Mouse (Mus musculus) brown adipose tissue, adult 24 weeks (tissue): ENCODE results near the gene Nme7. TPM values are rescaled to one million over a fixed set of nuclear protein-coding genes. Genes with fewer than 3 reads are reported as not detected.

Experiments used
- H3K27ac ChIP-seq: fragments of 200-500 bp; replicated peaks from 2 replicates; pipeline ENCODE4 v1.5.1; 2012; ENCODE audit warnings: low read depth, mild to moderate bottlenecking, low read length
- H3K4me1 ChIP-seq: fragments of 200-500 bp; 2 replicates; pipeline ENCODE4 v1.6.1; 2012; ENCODE audit warnings: low read length, mixed read lengths; ENCODE audit not compliant: control insufficient read depth, insufficient read depth, insufficient read length
- H3K4me3 ChIP-seq: fragments of 200-500 bp; 2 replicates; pipeline ENCODE4 v1.5.1; 2012; ENCODE audit warnings: low read depth, mild to moderate bottlenecking, low read length, moderate library complexity; ENCODE audit not compliant: insufficient read depth
- polyA plus RNA-seq: library from polyadenylated mRNA; stranded (reverse); fragments of >200 nt; gene quantifications from 2 replicates; pipeline ENCODE4 v1.2.4, GENCODE M21; 2012; ENCODE audit not compliant: missing spikeins, insufficient read depth, insufficient read length

The Nme7 gene
- polyA plus RNA-seq, 1 experiment: 20.5 TPM

DNA sequence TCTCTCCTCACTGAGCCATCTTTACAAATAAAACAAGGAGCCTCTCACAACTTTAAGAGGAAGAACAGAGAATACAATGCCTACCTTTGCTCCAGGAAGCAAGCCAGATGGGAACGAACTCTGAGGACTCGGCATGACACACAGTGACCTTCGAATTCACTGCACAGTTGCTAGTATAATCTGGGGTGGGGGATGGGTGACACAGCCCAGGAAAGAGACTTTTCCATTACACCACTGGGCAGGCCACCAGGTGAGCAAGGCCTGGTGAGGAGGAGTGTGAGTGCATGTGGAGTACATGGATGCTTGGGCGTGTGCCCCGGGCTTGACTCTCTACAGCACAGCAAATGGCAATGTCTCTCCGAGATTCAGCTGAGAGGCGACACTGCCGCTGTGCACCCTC lies 145.7 kb downstream of the Nme7 start:
- H3K4me1 ChIP-seq: no peaks in the 10 kb centered on the region
- no peak overlapping the region for H3K4me3 ChIP-seq
- H3K27ac ChIP-seq: no peak overlapping the region

DNA sequence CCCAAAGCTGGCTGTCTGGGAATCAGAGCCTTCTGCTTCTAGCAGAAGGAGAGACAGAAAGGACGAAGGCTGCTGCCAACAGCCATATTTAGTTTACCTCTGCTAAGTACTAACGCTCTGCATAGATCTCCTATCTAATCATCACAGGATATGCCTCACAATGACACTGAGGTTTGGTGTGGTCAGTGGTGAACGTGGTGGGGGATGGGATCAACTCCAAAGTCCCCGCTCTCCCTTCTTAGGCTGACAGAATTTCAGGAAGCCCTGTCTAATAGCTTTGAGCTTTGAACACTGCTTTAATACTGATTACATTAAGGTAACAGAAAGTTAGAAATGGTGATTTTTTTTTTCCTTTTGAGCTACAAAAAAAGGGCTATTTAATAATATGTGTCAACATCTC lies 146.3 kb downstream of the Nme7 start:
- Histone ChIP-seq H3K27ac (no peak overlapping the region), H3K4me1 (no peaks in the 10 kb centered on the region), H3K4me3 (no peak overlapping the region)

DNA sequence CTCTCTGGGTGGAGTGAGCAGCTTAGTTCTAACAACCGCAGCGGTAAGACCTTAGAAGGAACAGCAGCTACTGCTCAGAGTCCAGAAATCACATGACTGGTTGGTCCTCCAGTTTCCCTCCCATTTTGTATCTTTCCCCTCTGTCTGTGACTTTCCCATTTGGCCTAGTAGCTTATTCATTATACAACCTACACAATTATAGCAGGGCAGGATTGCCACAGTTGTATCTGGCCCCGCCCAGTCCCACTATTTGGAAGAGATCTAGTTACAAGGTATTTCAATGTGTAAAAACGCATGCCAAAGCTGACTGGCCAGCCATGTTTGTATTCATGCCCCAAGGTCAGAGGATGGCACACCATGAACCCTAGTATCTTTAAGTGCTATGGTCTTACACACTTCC lies 146.7 kb downstream of the Nme7 start:
- Histone ChIP-seq H3K4me3 (no peak overlapping the region), H3K27ac (no peak overlapping the region), H3K4me1 (no peaks in the 10 kb centered on the region)

DNA sequence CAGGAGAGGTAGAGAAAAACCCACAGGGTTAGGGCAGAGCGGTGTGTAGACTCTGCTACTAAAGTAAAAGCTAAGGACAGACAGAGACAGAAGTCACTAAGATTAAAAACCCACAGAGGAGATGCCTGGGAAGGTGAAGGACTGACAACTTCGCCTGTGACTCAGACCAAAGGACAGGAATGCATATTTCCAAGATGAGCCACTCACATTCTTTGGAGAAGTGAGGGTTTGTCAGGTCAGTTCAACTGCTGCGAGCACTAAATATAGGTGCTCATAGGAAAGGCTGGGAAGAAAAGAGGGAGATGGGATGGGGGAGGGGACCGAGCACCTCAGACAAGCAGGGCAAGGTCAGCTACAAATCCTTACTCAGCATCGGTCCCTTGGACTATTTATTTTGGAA lies 147.4 kb downstream of the Nme7 start:
- H3K4me3 ChIP-seq: no peak overlapping the region
- no peak overlapping the region for H3K27ac ChIP-seq
- H3K4me1 ChIP-seq: no peaks in the 10 kb centered on the region

DNA sequence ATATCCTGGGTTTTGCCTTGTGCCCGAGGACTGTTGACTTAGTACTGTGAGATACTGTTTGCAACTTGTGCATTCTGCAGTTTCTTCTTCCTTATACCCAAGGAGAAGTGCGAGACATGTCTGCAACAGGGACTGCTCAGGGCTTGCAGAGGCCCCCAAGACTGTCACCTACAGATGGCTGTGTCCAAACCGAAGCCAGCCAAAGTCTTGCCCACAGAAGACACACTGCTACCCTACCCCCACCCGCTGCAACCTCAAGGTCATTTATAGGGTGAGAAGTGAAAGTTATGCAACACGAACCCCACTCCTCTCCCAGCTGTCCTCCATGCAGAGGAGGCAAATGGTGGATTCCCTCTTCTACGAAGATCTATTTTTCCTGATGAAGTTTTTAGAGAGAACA lies 148.7 kb downstream of the Nme7 start:
- no peak overlapping the region for H3K27ac ChIP-seq
- no peak overlapping the region for H3K4me3 ChIP-seq
- H3K4me1 ChIP-seq: peaks cover 3% of the 10 kb centered on the region; the same call in 1 of the 2 replicates

DNA sequence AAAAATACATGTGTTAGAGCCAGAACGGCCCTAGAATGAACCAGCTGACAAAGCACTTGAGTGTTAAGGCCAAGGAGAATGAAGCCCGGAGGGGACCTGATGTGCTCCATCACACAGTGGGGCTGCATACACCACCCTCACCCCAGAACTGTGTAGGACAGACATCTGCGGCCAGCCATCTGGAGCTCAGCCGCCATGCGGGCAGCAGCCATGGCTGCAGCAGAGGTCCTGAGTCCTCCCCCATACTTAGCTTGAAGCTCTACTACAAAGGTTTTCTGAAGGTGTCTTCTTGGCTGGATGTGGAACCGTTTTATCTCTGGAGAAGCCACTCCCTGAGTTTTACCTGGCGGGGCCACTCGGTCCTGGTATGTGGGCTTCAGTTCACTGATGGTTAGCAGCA lies 149.2 kb downstream of the Nme7 start:
- Histone ChIP-seq H3K27ac (no peak overlapping the region), H3K4me3 (no peak overlapping the region), H3K4me1 (peaks cover 3% of the 10 kb centered on the region; the same call in 1 of the 2 replicates)

DNA sequence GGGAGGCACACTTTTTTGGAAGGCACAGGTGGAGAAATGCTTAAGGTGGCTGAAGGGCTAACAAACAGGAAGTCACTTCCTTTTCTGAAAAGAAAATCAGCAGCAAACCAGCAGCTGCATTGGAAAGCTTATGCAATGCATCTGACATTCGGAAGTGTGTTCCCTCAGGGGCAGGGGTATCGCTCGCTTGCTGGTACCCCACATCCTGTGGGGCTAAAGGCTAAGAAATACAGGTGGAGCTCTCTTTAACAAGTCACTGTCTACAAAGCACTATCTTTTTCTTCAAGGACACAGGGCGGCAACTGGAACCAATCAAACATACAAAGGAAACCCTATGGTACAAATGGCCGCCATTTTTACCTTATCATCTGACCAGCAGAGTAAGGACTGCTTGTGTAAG lies 149.8 kb downstream of the Nme7 start:
- Histone ChIP-seq H3K4me1 (peaks cover 3% of the 10 kb centered on the region), H3K4me3 (no peak overlapping the region), H3K27ac (no peak overlapping the region)

DNA sequence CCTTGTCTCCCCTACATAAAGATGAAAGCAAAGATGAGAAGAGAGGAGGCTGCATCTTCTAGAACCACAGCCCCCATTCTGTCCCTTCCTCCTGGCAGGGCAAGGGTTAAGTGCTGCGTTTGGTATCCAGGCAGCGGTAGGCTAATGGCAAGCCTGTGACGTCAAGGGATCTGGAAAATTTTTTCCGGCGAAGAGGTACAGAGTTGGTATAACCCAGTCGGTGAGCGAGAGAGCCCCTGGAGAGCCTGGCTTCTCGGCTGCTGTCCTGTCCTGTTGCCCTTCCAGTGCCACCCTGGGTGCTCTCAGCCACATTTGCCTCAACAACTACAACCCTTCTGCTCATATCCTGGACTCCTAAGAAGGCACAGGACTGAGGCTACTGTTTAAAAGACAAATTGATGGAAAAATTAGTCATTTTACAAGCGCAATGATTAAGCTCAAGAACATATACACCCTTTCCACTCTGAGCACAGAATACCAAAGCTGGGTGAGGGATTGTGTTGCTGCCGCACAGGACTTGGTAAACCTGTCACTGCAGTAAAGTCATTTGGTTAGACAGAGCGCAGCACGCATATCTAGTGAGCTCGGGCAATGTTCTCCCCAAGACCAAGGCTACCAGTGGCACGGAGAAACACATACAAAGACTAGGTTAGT lies 151.0 kb downstream of the Nme7 start:
- H3K4me3 ChIP-seq: peak overlapping the region; percentile 17; the same call in 1 of the 2 replicates
- no peak overlapping the region for H3K27ac ChIP-seq
- H3K4me1 ChIP-seq: peaks cover 3% of the 10 kb centered on the region

DNA sequence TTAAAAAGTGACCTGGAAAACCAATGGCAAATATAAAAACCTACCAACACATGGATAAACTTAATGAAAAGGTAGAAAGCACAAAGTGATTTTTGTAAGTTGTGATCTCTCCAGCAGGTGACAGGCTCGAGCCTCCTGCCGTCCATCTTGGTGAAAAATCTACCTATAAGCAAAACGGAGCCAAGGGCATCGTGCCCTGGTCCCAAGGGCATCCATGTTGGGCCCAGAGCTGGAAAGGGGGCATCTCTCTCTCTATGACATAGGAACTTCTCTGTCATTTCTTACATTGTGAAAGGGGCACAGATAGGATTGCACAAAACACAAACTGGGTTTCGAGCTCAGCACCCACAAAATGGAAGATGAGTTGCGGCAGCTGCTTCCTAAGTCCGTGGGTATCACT lies 151.7 kb downstream of the Nme7 start:
- Histone ChIP-seq H3K4me1 (peaks cover 3% of the 10 kb centered on the region), H3K27ac (no peak overlapping the region), H3K4me3 (no peak overlapping the region)

DNA sequence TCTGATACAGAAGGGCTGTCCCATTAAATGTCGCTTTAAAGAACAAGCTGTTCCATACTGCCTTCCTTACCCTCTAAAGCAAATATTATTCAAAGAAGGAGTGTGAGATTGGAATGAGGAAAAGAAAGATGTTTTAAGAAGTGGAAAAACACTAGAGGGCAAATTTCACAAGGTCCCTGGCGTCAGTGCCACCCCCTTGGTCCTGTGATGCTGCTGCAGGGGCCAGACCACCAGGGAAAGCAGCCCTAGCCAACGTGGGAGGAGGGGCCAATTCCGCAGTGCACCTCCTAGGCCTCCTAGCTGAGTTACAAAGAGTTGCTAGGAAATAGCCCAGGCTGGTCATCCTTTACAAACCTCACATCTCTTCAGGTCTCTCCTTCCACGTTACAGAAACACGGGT lies 152.1 kb downstream of the Nme7 start:
- peaks cover 3% of the 10 kb centered on the region for H3K4me1 ChIP-seq
- H3K4me3 ChIP-seq: 0 out of 2 replicates have a peak overlapping the region, but pooled peaks have one; percentile 10
- H3K27ac ChIP-seq: no peak overlapping the region

DNA sequence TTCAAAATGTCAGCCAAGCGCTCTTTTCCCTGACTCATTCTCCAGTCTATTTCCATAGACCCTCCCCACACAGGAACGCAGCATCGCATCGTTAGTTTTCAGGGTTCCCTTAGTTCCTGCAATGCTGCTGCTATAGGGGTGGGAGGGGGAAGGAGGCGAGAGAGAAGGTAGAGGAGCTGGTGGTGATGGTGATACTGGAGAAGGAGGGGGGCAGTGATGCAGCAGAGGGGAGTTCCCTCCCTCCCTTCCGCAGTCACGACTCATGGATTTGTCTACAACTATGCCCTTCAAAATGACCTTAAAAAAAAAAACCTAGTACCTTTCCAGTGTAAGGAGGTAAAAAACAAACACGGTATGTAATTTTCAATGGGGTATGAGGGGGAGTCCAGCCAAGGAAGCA lies 152.8 kb downstream of the Nme7 start:
- no peak overlapping the region for H3K27ac ChIP-seq
- H3K4me3 ChIP-seq: peak overlapping the region; percentile 78
- H3K4me1 ChIP-seq: peaks cover 3% of the 10 kb centered on the region

DNA sequence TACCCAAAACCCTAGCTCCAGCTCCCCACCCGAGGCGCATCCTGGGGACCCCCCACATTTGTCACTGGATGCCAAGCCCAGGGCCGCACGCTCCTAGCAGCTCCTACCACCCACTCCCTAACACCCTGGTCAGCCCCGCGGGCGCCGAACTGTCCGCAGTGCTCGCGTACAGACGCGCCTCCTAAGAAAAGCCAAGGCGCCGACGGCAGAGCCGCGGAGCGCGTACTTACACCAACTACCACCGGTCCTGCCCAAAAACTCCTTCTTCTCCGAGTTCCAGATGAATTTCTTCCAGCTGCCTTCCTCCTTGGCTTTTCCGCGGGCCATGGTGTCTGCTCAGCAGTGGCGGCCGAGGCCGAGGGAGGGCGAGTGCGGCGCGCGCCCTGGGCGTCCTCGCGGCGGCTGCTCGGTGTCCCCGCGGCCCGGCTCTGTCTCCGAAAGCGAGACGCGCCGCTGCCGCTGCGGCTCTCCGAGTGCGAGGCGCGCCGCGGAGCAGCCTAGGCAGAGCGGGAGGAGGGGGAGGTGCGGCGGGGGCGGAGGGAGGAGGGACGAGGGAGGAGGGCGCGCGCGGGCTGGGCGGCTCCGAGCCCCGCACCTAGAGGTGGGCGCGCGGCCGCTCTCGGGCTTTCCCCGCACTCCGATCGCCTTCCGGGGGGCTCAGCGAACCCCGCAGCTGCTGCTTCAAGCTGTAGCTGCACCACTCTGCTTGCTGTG lies 153.8 kb downstream of the Nme7 start:
- no peak overlapping the region for H3K27ac ChIP-seq

DNA sequence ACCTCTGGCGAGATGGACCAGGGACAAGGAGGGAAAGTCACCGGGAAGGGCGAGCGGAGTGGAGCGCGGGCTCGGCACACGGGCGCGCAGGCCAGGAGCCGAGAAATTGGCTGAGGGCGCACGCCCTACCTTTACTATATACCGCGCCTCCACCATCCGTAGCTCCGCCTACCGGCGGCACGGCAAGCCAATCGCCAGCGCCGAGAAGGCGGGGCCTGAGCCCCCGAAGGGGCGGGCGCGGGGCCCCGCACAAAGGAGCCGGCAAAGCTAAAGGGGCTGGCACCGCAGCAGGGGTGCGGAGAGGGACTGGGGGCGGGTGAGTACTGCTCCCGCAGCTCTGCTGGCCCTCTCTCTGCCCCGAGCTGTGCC lies 154.3 kb downstream of the Nme7 start, which contains the start of gene Atp1b1:
TSS of gene Atp1b1 (minus strand) at position 111 of the 369 bp plus-strand sequence.
- no peak within 1 kb of the TSS for H3K27ac ChIP-seq
- peak within 1 kb of the TSS; percentile 78 for H3K4me3 ChIP-seq
- peaks cover 3% of the 10 kb centered on the region for H3K4me1 ChIP-seq

More for the DNA sequence above, 153.8 kb downstream of the Nme7 start:
- H3K4me1 ChIP-seq: peaks cover 3% of the 10 kb centered on the region
- H3K4me3 ChIP-seq: peak overlapping the region; percentile 78

DNA sequence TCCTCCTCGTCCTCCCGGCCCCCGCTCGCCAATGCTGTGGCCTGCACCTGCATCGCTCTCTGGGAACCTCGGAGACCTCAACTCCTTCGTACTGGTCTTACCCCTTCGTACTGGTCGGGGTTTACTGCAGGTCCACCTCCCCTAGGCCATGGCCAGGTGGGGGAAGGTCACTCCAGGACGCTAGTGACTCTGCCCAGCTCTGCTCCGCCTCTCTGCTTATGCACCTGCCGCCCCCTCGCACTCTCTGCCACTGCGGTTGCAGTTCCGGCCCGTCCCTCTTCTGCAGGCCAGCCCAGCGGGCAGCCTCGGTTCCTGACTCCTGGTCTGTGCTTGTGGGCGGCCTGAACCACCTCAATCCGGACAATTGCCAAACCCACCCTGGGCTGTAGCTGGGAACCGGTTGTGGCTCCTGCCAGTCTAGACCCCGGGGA lies 154.7 kb downstream of the Nme7 start:
- Histone ChIP-seq H3K4me1 (peaks cover 3% of the 10 kb centered on the region), H3K4me3 (peak overlapping the region; percentile 72), H3K27ac (no peak overlapping the region)

DNA sequence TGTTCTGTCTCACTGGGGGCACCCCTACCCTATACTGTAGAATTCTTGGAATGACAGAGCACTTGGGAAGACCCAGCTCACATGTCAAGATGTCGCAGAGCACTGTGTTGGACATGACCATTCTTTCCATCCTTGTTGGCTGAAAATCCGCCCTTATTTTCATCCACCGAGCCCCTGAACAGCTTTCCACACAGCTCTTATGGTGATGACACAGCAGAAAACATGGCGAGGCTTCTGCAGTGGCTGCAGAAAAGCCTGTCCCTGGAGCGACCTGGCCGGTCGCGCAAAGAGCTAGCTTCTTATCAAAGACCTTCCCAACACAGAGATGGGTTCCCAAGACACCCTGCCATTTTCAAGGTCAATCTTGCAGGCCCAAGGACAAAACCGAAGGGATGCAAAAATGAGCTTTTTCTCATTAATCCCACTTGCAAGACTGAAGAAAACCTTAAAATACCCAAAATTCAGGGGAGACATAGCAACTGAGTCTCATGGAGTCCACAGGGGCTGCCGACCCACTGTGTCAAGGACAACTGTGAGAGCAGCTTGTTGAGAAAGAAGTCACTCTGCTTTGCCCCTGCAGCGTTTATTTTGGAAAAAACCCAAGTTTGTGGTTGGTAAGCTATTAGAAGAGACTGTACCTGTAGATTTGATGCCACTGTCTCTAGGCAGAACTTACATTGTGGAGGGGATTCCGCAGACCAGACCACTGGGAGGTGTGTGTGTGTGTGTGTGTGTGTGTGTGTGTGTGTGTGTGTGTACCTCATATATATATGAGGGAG lies 155.4 kb downstream of the Nme7 start:
- Histone ChIP-seq H3K4me1 (peaks cover 3% of the 10 kb centered on the region), H3K27ac (no peak overlapping the region)

More for the DNA sequence above, 155.4 kb downstream of the Nme7 start:
- no peak overlapping the region for H3K4me3 ChIP-seq
